Mouse (Mus musculus) adrenal gland, postnatal 14 days (tissue): ENCODE data around the gene Plxdc1. TPM values are rescaled to one million over a fixed set of nuclear protein-coding genes. Genes with fewer than 3 reads are reported as not detected.

Source experiments
- DNase-seq: peaks from one replicate; pipeline ENCODE4 v3.0.0; 2021; ENCODE audit warnings: mixed read lengths
- total RNA-seq: library from RNA; stranded (reverse); gene quantifications from 2 replicates; pipeline ENCODE4 v1.2.3, GENCODE M21; 2021

The Plxdc1 gene
- total RNA-seq, 1 experiment from 2014 or later, result 4.8 TPM

- no peak for DNase-seq
Observed at GRCm38 (mm10) chr11:98016824-98017223, 30.6 kb upstream of the Plxdc1 start.

GRCm38 (mm10) chr11:98016177-98016576 is 29.9 kb upstream of the Plxdc1 start:
- DNase-seq, result no peak

- DNase-seq, result no peak
Observed at GRCm38 (mm10) chr11:98012831-98013230, 26.6 kb upstream of the Plxdc1 start.

- no peak for DNase-seq
Observed at GRCm38 (mm10) chr11:98011716-98012115, 25.5 kb upstream of the Plxdc1 start.

- no peak for DNase-seq
Observed at GRCm38 (mm10) chr11:98008087-98008486, 21.8 kb upstream of the Plxdc1 start.

GRCm38 (mm10) chr11:98005686-98006085 is 19.4 kb upstream of the Plxdc1 start:
- DNase-seq, result peak; percentile 66

- DNase-seq, result peak; percentile 45
Observed at GRCm38 (mm10) chr11:98005076-98005475, 18.8 kb upstream of the Plxdc1 start.

- no peak for DNase-seq
Observed at GRCm38 (mm10) chr11:98004161-98004560, 17.9 kb upstream of the Plxdc1 start.

GRCm38 (mm10) chr11:98003171-98003671 is 17.0 kb upstream of the Plxdc1 start:
- DNase-seq, result no peak

GRCm38 (mm10) chr11:98002627-98003026 is 16.4 kb upstream of the Plxdc1 start:
- peak; percentile 92 for DNase-seq

- DNase-seq, result no peak
Observed at GRCm38 (mm10) chr11:98001986-98002385, 15.7 kb upstream of the Plxdc1 start.

- DNase-seq, result no peak
Observed at GRCm38 (mm10) chr11:98001351-98001824, 15.1 kb upstream of the Plxdc1 start.

GRCm38 (mm10) chr11:98000378-98001140 is 14.3 kb upstream of the Plxdc1 start:
- no peak for DNase-seq

- DNase-seq, result no peak
Observed at GRCm38 (mm10) chr11:97999748-98000147, 13.5 kb upstream of the Plxdc1 start.

- no peak for DNase-seq
Observed at GRCm38 (mm10) chr11:97998898-97999608, 12.8 kb upstream of the Plxdc1 start.

GRCm38 (mm10) chr11:97998074-97998793 is 12.0 kb upstream of the Plxdc1 start:
- DNase-seq, result no peak

GRCm38 (mm10) chr11:97997387-97997960 is 11.2 kb upstream of the Plxdc1 start:
- no peak for DNase-seq

- DNase-seq, result no peak
Observed at GRCm38 (mm10) chr11:97996691-97997090, 10.4 kb upstream of the Plxdc1 start.

GRCm38 (mm10) chr11:97995564-97996288 is 9.5 kb upstream of the Plxdc1 start, which contains the start of gene Arl5c:
Gene Arl5c, minus strand, starts transcription at chr11:97996181.
- DNase-seq, result peak; percentile 75

GRCm38 (mm10) chr11:97994539-97995100 is 8.4 kb upstream of the Plxdc1 start:
- DNase-seq, result peak; percentile 89

- DNase-seq, result peak; percentile 90
Observed at GRCm38 (mm10) chr11:97988530-97989096, 2.4 kb upstream of the Plxdc1 start.
